Mouse (Mus musculus): ENCODE measurements around the gene Olfr237-ps1. TPM values are rescaled to one million over a fixed set of nuclear protein-coding genes. Genes with fewer than 3 reads are reported as not detected.

The Olfr237-ps1 gene
- polyA plus RNA-seq, 1 experiment = not detected

- no peaks in the 10 kb centered on the region for H3K9me3 ChIP-seq (ENCODE audit: control insufficient read depth, low read length)
- H3K36me3 ChIP-seq (ENCODE audit: control insufficient read depth) = no peaks in the 10 kb centered on the region
- TF ChIP-seq GATA1 (IDR thresholded peaks at IDR 0.05; ENCODE audit: low read length) = no peak
- TF ChIP-seq TAL1 (IDR thresholded peaks at IDR 0.05; ENCODE audit: low read length) = no peak
- H3K4me1 ChIP-seq (ENCODE audit: control insufficient read depth) = no peaks in the 10 kb centered on the region
- no peaks in the 10 kb centered on the region for H3K27me3 ChIP-seq (ENCODE audit: control insufficient read depth)
- no peak within 1 kb of the TSS for H3K4me3 ChIP-seq (replicated peaks)
These were observed 50.4 kb downstream of the Olfr237-ps1 start, which contains the start of gene Olfr435 for GRCm38 (mm10) chr6:43196781-43197180. Gene Olfr435, plus strand, starts transcription at chr6:43197146.

- Histone ChIP-seq H3K4me3 (replicated peaks) (no peak overlapping the region), H3K36me3 (ENCODE audit: control insufficient read depth) (no peaks in the 10 kb centered on the region), H3K4me1 (ENCODE audit: control insufficient read depth) (no peaks in the 10 kb centered on the region), H3K9me3 (ENCODE audit: control insufficient read depth, low read length) (no peaks in the 10 kb centered on the region), H3K27me3 (ENCODE audit: control insufficient read depth) (no peaks in the 10 kb centered on the region)
- no peak for TF ChIP-seq TAL1 (IDR thresholded peaks at IDR 0.05; ENCODE audit: low read length)
- no peak for TF ChIP-seq GATA1 (IDR thresholded peaks at IDR 0.05; ENCODE audit: low read length)
These were observed 51.7 kb downstream of the Olfr237-ps1 start for GRCm38 (mm10) chr6:43198094-43198493.

GRCm38 (mm10) chr6:43202786-43203185 is 56.4 kb downstream of the Olfr237-ps1 start:
- Histone ChIP-seq H3K27me3 (ENCODE audit: control insufficient read depth) (no peaks in the 10 kb centered on the region), H3K36me3 (ENCODE audit: control insufficient read depth) (no peaks in the 10 kb centered on the region), H3K4me1 (ENCODE audit: control insufficient read depth) (no peaks in the 10 kb centered on the region), H3K9me3 (ENCODE audit: control insufficient read depth, low read length) (no peaks in the 10 kb centered on the region), H3K4me3 (replicated peaks) (no peak overlapping the region)
- no peak for TF ChIP-seq TAL1 (IDR thresholded peaks at IDR 0.05; ENCODE audit: low read length)
- TF ChIP-seq GATA1 (IDR thresholded peaks at IDR 0.05; ENCODE audit: low read length) = no peak

DNA sequence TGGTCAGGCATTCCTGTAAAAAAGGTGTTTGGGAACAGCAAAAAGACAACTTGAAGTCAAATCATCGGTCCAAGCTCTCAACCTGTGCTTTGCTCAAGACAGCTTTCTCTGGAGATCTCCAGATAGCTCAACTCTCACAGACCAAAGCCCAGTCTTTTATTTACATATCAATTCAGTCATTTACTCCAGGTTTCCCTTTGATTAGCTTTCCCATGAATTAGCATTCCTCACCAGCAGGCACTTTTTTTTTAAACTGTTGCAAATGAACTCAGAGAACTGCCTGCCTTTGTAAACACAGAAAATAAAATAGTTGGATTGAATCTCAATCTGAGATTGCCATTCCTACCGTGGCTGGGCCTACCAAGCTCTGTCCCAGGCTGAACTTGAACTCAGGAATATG is 59.0 kb downstream of the Olfr237-ps1 start:
- no peak for TF ChIP-seq GATA1 (IDR thresholded peaks at IDR 0.05; ENCODE audit: low read length)
- TF ChIP-seq TAL1 (IDR thresholded peaks at IDR 0.05; ENCODE audit: low read length) = no peak
- H3K9me3 ChIP-seq (ENCODE audit: control insufficient read depth, low read length) = no peaks in the 10 kb centered on the region
- no peak overlapping the region for H3K4me3 ChIP-seq (replicated peaks)
- H3K27me3 ChIP-seq (ENCODE audit: control insufficient read depth) = no peaks in the 10 kb centered on the region
- no peaks in the 10 kb centered on the region for H3K4me1 ChIP-seq (ENCODE audit: control insufficient read depth)
- H3K36me3 ChIP-seq (ENCODE audit: control insufficient read depth) = no peaks in the 10 kb centered on the region

Other genes with a start within 250 kb of the Olfr237-ps1 start
- 0.01 TPM in 1 of 2 replicates, not detected in the other for gene Olfr447, start 237.7 kb upstream of the Olfr237-ps1 start, polyA plus RNA-seq (2012)
- gene Olfr446, start 225.2 kb upstream of the Olfr237-ps1 start, polyA plus RNA-seq (2012) = not detected in 2 replicates
- not detected in 2 replicates for gene Olfr444, start 197.5 kb upstream of the Olfr237-ps1 start, polyA plus RNA-seq (2012)
- 0.03 TPM in 1 of 2 replicates, not detected in the other for gene Olfr441, start 40.2 kb upstream of the Olfr237-ps1 start, polyA plus RNA-seq (2012)
- gene Olfr437, start 16.7 kb downstream of the Olfr237-ps1 start, polyA plus RNA-seq (2012) = not detected in 2 replicates
- not detected in 2 replicates for gene Olfr13, start 25.6 kb downstream of the Olfr237-ps1 start, polyA plus RNA-seq (2012)
- not detected in 2 replicates for gene Olfr435, start 50.6 kb downstream of the Olfr237-ps1 start, polyA plus RNA-seq (2012)
- gene Olfr434, start 66.5 kb downstream of the Olfr237-ps1 start, polyA plus RNA-seq (2012) = not detected in 2 replicates
- gene Olfr47, start 85.0 kb downstream of the Olfr237-ps1 start, polyA plus RNA-seq (2012) = not detected in 2 replicates
- gene Arhgef5, start 119.0 kb downstream of the Olfr237-ps1 start, polyA plus RNA-seq (2012) = 0.01 TPM in 1 of 2 replicates, not detected in the other
- gene Nobox, start 163.0 kb downstream of the Olfr237-ps1 start, polyA plus RNA-seq (2012) = not detected in 2 replicates

All from erythroblast, embryonic 14.5 days (primary cell).